In the genomic region with DNA sequence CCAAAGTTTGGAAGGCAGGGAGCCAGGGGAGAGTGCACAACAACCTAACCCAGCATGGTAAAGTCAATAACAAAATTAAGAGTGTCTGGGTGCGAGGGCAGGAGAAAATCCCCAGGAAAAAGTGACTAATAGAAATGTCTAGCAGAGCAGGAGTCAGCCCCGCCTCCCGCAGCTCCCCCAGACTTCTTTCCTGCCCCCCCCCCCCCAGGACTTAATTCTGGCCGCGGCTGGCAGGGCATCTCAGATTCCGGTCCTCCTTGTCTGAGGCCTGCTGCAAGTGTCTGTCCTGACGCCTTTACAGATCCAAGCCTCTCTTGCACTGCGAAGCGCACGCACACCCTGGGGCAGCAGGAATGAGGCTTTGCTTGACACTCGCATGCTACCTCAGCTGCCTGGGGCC, we compare ENCODE assay signal across 17 mouse cellular contexts.
A peak's percentile ranks its signal among the peaks of the same experiment; 100 is the strongest.
DNase-seq lines count a peak whose midpoint lies in the region; ATAC-seq and TF ChIP-seq lines count a peak whose summit lies in the region.
"Had no signal": no experiment of that assay in that cellular context is flagged by ENCODE, and none has a peak within 500 bp of the region (broad histone marks: within the 10 kb centered on the region; RNA-seq: fewer than 3 reads in every experiment).

No protein-coding gene starts in this region.

- WGBS in heart, embryonic 12.5 days: 14% methylated on average over 11 of the region's 11 CpGs
- WGBS in heart, adult 2 months: 49% methylated on average over 11 of the region's 11 CpGs
- 26% methylated on average over 11 of the region's 11 CpGs for WGBS in lung, postnatal 0 days
- 11% methylated on average over 11 of the region's 11 CpGs for WGBS in embryonic facial prominence, embryonic 10.5 days
- WGBS in limb, embryonic 14.5 days: 12% methylated on average over 9 of the region's 11 CpGs

- no peaks in the 10 kb centered on the region for H3K27me3 ChIP-seq in heart, embryonic 12.5 days (replicated peaks)
- H3K27me3 ChIP-seq in heart, adult 2 months (ENCODE audit: control insufficient read depth, insufficient read depth, low read length): no peaks in the 10 kb centered on the region
- H3K27me3 ChIP-seq in lung, postnatal 0 days (replicated peaks; ENCODE audit: insufficient read depth, low read length): no peaks in the 10 kb centered on the region
- H3K27me3 ChIP-seq in embryonic facial prominence, embryonic 10.5 days (replicated peaks; ENCODE audit: low read depth, poor library complexity, severe bottlenecking): 0 out of 2 replicates have a peak, but pooled peaks cover 6% of the 10 kb centered on the region
- H3K27me3 ChIP-seq in limb, embryonic 14.5 days (ENCODE audit: control insufficient read depth, insufficient read depth, low read length): peaks cover 14% of the 10 kb centered on the region; the same call in 1 of the 2 replicates
- H3K27me3 ChIP-seq: midbrain, embryonic 13.5 days; neural tube, embryonic 13.5 days; Patski had no signal

- no peak for TF ChIP-seq POLR2A in heart, adult 2 months (IDR thresholded peaks at IDR 0.05; ENCODE audit: insufficient read depth, low read depth, low read length)
- no peak for TF ChIP-seq POLR2A in limb, embryonic 14.5 days (IDR thresholded peaks at IDR 0.05; ENCODE audit: borderline replicate concordance, extremely low read depth, insufficient read depth, insufficient read length)

- no peak for TF ChIP-seq EP300 in heart, adult 2 months (IDR thresholded peaks at IDR 0.05; ENCODE audit: insufficient read depth, low read depth, low read length)
- no peak for TF ChIP-seq EP300 in lung, postnatal 0 days (IDR thresholded peaks at IDR 0.05)

- H3K36me3 ChIP-seq in heart, embryonic 12.5 days: no peaks in the 10 kb centered on the region
- H3K36me3 ChIP-seq in heart, adult 2 months (ENCODE audit: control insufficient read depth, insufficient read depth, low read length): no peaks in the 10 kb centered on the region
- no peaks in the 10 kb centered on the region for H3K36me3 ChIP-seq in lung, postnatal 0 days (ENCODE audit: insufficient read depth, low read length)
- no peaks in the 10 kb centered on the region for H3K36me3 ChIP-seq in embryonic facial prominence, embryonic 10.5 days (replicated peaks)
- H3K36me3 ChIP-seq in limb, embryonic 14.5 days (ENCODE audit: control insufficient read depth, insufficient read depth, low read length): no peaks in the 10 kb centered on the region
- H3K36me3 ChIP-seq: midbrain, embryonic 13.5 days; neural tube, embryonic 13.5 days had no signal

- no peak overlapping the region for H3K4me3 ChIP-seq in heart, embryonic 12.5 days
- H3K4me3 ChIP-seq in heart, adult 2 months: no peak overlapping the region
- H3K4me3 ChIP-seq in lung, postnatal 0 days (ENCODE audit: low read depth, low read length): no peak overlapping the region
- H3K4me3 ChIP-seq in embryonic facial prominence, embryonic 10.5 days: peak overlapping the region; percentile 15; the same call in 1 of the 2 replicates
- H3K4me3 ChIP-seq in limb, embryonic 14.5 days (replicated peaks; ENCODE audit: low read length): no peak overlapping the region
- H3K4me3 ChIP-seq: midbrain, embryonic 13.5 days; neural tube, embryonic 13.5 days had no signal

- H3K4me2 ChIP-seq in heart, embryonic 12.5 days: no peak overlapping the region
- no peak overlapping the region for H3K4me2 ChIP-seq in lung, postnatal 0 days (replicated peaks; ENCODE audit: low read depth, low read length)
- no peak overlapping the region for H3K4me2 ChIP-seq in limb, embryonic 14.5 days (replicated peaks; ENCODE audit: low read depth, low read length, severe bottlenecking)
- H3K4me2 ChIP-seq: lung, embryonic 14.5 days; midbrain, embryonic 13.5 days; neural tube, embryonic 13.5 days had no signal

- no peaks in the 10 kb centered on the region for H3K79me2 ChIP-seq in heart, adult 2 months (replicated peaks; ENCODE audit: control insufficient read depth, insufficient read depth, low read length)

- H3K9me3 ChIP-seq in heart, embryonic 12.5 days (replicated peaks): no peaks in the 10 kb centered on the region
- no peaks in the 10 kb centered on the region for H3K9me3 ChIP-seq in lung, postnatal 0 days (ENCODE audit: low read length)
- no peaks in the 10 kb centered on the region for H3K9me3 ChIP-seq in embryonic facial prominence, embryonic 10.5 days
- no peaks in the 10 kb centered on the region for H3K9me3 ChIP-seq in limb, embryonic 14.5 days (ENCODE audit: control insufficient read depth, low read length)
- H3K9me3 ChIP-seq: midbrain, embryonic 13.5 days; neural tube, embryonic 13.5 days had no signal

- no peak for DNase-seq in heart, adult 2 months
- peak; percentile 31 for DNase-seq in lung, postnatal 0 days (ENCODE audit: low spot score)
- no peak for DNase-seq in lung, postnatal 36 days
- peak; percentile 71 for DNase-seq in embryonic facial prominence, embryonic 10.5 days (ENCODE audit: low spot score)
- DNase-seq in limb, embryonic 14.5 days (ENCODE audit: low spot score): peak; percentile 59
- no peak for DNase-seq in left cerebral cortex, adult 11 months (ENCODE audit: low spot score)
- DNase-seq in urinary bladder, postnatal 25 days (ENCODE audit: low spot score): no peak
- DNase-seq: adrenal gland, adult 8-10 months; cerebellum, postnatal 36 days; forebrain, postnatal 0 days; lung, embryonic 14.5 days; thymus, postnatal 36 days had no signal

- peak overlapping the region; percentile 26; the same call in 1 of the 2 replicates for H3K27ac ChIP-seq in heart, embryonic 12.5 days (ENCODE audit: poor library complexity, severe bottlenecking)
- H3K27ac ChIP-seq in heart, adult 2 months: no peak overlapping the region
- H3K27ac ChIP-seq in lung, postnatal 0 days (ENCODE audit: low read length): no peak overlapping the region
- H3K27ac ChIP-seq in embryonic facial prominence, embryonic 10.5 days (replicated peaks): peak overlapping the region; percentile 67
- peak overlapping the region; percentile 52; the same call in 1 of the 2 replicates for H3K27ac ChIP-seq in limb, embryonic 14.5 days (replicated peaks; ENCODE audit: low read depth, low read length)
- H3K27ac ChIP-seq: midbrain, embryonic 13.5 days; neural tube, embryonic 13.5 days had no signal

- H3K9ac ChIP-seq in heart, embryonic 12.5 days: no peak overlapping the region
- H3K9ac ChIP-seq in heart, adult 2 months (ENCODE audit: low read depth, low read length): no peak overlapping the region
- no peak overlapping the region for H3K9ac ChIP-seq in lung, postnatal 0 days (replicated peaks; ENCODE audit: low read depth)
- H3K9ac ChIP-seq in limb, embryonic 14.5 days (ENCODE audit: low read depth, low read length, severe bottlenecking): no peak overlapping the region
- H3K9ac ChIP-seq: forebrain, postnatal 0 days; lung, embryonic 14.5 days; midbrain, embryonic 13.5 days; neural tube, embryonic 13.5 days had no signal

- peaks cover 44% of the 10 kb centered on the region for H3K4me1 ChIP-seq in heart, embryonic 12.5 days (replicated peaks)
- H3K4me1 ChIP-seq in heart, adult 2 months (ENCODE audit: control insufficient read depth, insufficient read depth, low read length): peaks cover 4% of the 10 kb centered on the region
- H3K4me1 ChIP-seq in lung, postnatal 0 days (ENCODE audit: insufficient read depth, low read depth, low read length): no peaks in the 10 kb centered on the region
- peaks cover 64% of the 10 kb centered on the region for H3K4me1 ChIP-seq in embryonic facial prominence, embryonic 10.5 days
- peaks cover 58% of the 10 kb centered on the region for H3K4me1 ChIP-seq in limb, embryonic 14.5 days (ENCODE audit: control insufficient read depth, insufficient read depth, low read length)

- TF ChIP-seq CTCF in heart, adult 2 months (IDR thresholded peaks at IDR 0.05): no peak
- no peak for TF ChIP-seq CTCF in lung, postnatal 0 days (IDR thresholded peaks at IDR 0.05)

- intact Hi-C loops in heart, adult 2 months (cut with DNase I): no loop called here

- ATAC-seq in heart, embryonic 12.5 days (ENCODE audit: insufficient number of reproducible peaks, low FRiP score): 0 out of 2 replicates have a peak, but pooled peaks have one; percentile 20
- ATAC-seq in lung, postnatal 0 days: no peak
- no peak for ATAC-seq in limb, embryonic 14.5 days (ENCODE audit: low FRiP score, low read depth)
- ATAC-seq: forebrain, postnatal 0 days; hindbrain, embryonic 16.5 days; midbrain, embryonic 13.5 days; Patski had no signal

Comparison
In these comparisons a context has a peak if more than half of its experiments do, and no peak if none do; other contexts are left out.
1. H3K27ac ChIP-seq: peak in heart, embryonic 12.5 days (single experiment), embryonic facial prominence, embryonic 10.5 days (single experiment) and limb, embryonic 14.5 days (single experiment); none in heart, adult 2 months (single experiment) and lung, postnatal 0 days (single experiment).
2. DNase-seq: peak in lung, postnatal 0 days (single experiment), embryonic facial prominence, embryonic 10.5 days (single experiment) and limb, embryonic 14.5 days (single experiment); none in heart, adult 2 months (0 of 2), lung, postnatal 36 days (single experiment), left cerebral cortex, adult 11 months (single experiment) and urinary bladder, postnatal 25 days (single experiment).